Mouse (Mus musculus) ovary, postnatal 10 days (tissue): ENCODE measurements around the gene Ndp.

ENCODE experiments used
- DNase-seq: peaks from one replicate; pipeline ENCODE4 v3.0.0; 2022; ENCODE audit warnings: low spot score

The Ndp gene

DNA sequence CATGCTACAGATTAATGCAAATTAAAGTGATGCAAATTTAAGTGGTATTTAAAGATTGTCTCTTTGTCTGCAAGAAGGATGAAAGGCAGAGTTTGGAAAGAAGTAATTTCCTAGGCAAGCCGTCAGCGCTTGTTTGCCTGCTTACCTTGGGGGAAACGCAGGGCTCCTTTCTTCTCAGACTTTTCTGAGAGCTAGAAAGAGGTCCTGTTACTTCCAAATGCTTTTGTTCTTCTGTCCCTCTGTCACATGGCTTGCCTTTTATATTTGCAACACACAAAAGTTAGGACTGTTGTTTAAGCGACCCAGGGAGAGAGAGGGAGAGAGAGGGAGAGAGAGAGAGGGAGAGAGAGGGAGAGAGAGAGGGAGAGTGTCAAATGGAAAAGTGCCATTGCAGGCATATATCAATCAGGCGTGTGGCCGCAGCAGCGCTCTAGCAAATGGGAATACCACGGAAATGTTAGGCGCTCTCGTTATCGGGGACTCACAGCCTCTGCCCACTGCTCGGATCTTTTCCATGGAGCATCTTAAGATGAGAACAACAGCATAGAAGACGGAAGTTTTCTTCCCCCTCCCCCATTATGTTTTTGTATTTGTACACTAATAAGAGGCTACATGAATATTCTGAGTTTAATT is at the start of gene Ndp:
Ndp (minus strand) TSS at position 534 of the 633 bp plus-strand sequence.
- no peak for DNase-seq

DNA sequence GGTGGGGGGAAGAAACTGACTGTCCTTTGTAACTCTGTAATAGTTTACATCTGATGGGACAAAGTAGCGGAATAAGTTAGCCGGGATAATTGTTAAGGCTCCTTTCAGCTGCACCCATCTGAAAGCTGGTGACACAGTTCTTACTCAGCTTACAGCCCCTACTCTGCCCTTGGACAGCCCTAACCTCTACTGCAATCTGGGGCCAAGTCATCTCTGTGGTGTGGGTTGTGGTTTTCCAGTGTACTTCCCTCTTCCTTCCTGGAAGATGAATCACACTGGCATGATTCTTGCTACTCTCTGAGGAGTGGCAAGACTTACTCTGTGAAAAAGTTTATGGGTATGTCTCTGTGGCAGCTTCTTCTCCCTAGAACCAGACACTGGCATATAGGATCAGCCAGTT is 43.2 kb upstream of the Ndp start:
- no peak for DNase-seq

DNA sequence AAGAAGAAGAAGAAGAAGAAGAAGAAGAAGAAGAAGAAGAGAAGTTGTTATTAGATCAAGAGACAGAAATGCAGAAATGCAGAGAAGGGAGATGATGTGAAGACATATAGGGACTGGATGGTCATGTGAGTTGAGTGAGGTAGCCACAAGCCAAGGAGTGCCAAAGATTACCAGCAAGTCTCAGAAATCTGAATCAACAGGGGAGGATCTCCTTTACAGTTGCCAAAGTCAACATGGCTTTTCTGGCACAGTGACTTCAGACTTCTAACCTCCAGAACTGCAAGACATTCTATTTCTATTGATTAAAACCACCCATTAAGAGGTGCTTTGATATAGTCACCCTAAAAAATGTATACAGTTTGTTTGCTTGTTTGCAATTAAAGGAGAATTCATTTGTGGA is 6.4 kb upstream of the Ndp start:
- DNase-seq = no peak

DNA sequence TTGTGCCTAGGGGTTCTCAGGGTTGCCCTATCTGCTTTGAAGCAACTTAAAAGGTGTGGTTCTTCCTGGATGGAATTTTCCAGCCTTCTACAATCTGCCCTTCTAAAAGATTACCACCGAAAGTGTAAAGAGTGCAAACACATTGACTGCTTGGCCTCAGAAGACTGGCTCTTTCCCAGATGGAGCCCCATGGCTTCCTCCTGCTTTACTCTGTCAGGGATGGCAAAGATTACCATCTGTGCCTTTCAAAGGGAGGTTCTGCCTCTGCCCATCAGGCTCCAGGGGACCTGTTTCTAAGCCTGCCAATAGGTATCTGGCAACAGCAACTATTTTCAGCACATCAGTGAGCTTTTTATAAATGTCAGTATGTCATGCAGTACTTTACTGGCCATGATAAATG is 1.5 kb upstream of the Ndp start:
- no peak for DNase-seq

DNA sequence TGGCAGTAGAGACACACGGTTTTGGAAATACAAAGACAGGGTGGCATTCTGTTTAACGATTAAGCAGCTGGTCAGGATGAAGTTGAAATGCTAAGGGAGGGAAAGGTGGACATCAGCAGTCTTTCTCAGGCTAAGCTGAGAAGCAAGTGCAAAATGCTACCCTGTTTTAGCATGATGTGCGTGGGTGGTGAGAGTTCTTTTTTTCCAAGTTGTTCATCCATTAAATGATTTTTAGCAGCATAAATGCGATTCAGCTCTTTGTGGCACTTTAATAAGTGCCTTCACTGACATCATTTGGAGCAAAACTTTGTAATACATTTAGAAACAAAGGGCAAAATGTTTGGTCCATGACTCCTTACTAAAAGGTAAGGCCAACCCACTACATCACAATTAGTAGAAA is 337 bp upstream of the Ndp start:
- no peak for DNase-seq

DNA sequence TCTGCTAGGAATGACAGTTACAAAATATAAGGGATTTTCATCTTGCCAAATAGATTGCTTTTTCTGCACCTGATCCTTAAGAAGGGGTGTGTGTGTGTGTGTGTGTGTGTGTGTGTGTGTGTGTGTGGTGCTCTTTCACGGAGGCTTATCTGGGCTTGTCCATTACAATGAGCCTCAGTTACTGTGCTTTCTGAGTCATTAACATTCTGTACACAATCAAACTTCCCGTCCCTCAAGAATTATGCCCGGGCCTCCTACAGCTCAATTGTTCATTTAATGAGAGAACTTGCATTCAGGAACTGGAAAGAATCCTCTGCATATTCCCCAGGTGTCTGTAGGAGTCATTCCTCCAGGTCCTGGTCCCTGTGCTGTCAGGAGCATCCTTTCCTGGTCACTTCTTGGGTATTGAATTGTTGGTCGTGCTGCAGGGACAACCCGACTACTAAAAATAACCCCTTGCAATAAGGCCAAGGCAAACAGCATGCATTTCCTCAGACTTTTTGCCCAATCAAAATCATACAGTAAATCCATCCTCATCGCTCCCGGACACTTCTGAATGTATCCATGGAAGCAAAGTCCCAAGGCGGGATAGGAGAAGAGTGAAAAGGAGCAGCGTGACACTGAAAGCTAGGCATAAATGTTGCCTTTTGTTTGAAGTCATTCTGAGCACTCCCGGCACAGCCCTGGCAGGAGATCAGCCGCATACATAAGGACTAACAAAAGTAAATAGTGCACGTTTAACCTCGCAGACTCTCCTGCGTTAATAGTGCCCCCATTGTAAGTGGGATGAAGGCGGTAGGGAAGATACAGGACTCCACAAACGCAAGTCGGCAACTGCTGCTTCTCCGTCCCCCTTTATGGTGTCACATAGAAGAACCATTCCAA is 1.1 kb downstream of the Ndp start:
- no peak for DNase-seq

DNA sequence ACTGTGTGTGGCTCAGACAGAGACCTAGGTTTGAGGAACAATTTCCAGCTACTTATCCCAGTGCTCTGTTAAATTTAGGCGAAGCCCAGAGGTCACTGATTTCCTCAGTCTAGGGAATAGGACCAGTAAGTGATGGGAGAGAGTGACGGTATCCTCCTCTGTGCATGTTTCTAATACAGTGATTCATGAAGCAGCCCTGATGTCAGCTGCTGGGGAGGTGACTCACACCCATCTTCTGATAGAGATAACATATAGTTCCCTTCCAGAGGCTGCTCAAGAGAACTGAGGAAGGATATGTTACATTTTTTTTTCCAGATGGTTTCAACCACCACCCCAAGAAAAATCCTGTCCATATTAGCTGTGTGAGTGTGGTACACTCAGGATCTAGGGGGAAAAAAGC is 2.9 kb downstream of the Ndp start:
- no peak for DNase-seq

DNA sequence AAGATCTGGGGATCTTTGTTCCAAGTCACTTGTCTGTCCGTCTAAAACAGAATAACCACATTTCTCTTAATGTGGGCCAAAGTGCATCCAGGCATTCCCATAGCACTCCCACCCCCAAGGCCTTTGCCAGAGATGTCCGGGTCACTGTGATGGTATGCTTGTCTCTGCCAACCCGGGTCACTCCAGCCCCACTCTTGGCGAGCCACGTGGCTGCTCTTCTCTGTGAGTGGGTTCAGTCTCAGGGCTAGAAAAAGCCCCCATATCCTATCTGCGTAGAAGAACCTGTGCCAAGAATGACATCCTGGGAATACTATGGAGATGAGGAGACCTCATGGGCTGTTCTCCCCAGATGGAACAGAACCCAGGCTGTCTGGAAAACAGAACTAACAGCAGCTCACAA is 4.0 kb downstream of the Ndp start:
- no peak for DNase-seq

DNA sequence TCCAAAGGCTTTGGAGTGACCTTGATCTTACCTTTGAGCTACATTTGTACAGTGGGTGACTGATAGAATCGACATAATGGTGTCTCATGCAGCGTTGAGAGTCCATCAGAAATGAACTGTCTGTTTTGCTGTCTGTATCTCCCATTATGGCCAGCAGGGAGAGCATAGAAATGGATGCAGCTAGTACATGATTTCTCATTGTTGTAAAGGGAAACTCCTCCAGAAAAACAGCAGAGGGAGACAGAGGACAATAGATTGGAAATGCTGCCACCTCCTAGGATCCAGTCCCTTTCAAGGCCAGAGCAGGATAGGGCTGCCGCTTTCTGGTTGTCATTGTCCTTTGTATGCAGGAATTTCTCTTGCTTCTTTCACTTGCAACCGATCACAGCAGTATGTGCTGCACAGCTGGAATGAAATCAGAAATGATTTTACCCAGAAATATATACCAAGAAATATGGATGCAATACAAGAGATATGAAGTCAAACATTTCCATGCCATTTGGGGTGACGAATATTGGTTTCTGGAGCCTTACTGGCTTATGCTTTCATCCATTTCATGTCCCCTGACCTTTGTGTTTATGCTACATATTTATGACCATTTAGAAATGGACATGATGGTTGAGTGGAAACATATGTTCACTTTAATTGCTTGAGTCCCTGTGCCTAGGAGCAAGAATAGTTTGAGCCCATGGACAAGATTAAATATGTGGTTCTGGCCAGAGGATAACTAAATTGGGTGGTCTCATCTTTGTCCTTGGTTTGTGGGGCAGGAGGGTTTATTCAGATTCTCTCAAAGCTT is 17.0 kb downstream of the Ndp start:
- DNase-seq = no peak

DNA sequence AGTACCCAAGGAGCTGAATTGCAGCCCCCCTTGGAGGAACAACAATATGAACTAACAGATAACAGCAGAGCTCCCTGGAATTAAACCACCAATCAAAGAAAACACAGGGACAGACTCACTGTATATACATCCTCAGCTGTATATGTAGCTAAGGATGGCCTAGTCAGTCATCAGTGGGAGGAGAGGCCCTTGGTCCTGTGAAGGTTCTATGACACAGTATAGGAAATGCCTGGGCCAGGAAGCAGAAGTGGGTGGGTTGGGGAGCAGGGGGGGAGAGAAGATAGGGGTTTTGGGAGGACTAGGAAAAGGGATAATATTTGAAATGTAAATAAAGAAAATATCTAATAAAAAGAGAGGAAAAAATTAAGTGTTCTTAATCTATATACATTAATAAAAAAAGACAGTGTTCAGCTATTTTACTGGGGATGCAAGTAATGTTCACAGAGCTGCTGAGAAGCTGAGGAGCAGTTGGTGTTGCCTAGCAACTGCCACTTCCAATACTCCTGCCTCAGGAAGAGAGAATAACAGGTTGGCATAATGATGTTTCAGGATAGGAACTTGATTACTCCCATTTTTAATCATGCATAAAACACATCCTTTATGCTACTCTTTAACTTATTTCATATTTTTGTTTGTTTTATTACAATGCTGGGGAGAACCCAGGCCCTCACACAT is 43.8 kb downstream of the Ndp start:
- no peak for DNase-seq

DNA sequence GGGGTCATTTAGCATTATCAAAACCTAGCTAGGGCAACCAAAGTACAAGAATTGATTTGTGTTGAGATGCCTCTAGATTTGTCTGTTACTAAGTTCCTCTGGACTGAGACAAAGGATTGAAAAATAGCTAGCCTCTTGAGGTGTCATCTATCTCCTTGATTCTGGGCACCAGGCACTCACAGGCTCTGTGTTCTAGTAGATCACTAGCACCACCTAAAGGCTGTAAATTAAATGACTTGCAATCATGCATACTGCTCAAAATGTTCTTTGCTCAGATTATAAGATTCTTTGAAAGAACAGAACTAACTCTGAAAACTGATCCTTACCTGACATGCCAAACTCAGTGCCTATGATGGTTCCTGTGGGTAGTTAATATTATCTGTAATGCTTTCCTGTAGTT is 51.3 kb downstream of the Ndp start:
- DNase-seq = no peak

DNA sequence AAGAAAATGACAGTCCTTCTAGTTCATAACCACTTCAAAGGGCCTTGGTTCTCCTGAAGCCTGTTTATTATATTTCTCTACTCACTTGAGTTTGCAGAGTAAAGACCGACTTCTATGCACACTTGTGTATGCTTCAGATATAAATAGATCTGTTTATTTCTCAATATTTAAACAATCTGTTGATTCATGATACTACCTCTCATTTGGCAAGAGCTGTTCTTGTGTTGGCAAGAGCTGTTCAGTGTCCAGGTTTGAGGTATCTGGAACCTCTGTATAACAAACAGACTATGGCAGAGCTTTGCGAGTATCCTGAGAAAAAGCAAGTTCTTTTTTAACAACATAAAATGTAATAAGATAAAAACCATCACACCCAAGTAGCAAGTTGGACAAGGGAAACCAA is 65.5 kb downstream of the Ndp start:
- no peak for DNase-seq

DNA sequence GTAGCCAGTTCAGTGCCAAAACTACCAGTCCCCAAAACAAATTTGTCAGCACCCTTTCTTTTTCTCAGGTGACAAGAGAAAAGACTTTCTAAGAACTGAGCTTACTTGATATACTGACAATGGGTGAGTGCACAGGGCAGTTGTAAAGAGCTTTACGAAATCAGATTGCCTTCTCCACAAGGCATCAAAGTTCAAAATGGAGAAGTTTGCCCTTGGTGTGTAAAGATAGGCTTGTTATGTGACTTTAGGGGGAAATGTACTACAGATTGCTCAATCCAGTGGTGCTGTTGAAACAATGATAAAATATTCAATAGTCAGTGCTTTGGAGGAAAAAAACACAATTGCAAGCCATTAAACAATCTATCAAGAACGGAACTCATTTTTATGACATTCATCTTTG is 70.1 kb downstream of the Ndp start:
- no peak for DNase-seq

DNA sequence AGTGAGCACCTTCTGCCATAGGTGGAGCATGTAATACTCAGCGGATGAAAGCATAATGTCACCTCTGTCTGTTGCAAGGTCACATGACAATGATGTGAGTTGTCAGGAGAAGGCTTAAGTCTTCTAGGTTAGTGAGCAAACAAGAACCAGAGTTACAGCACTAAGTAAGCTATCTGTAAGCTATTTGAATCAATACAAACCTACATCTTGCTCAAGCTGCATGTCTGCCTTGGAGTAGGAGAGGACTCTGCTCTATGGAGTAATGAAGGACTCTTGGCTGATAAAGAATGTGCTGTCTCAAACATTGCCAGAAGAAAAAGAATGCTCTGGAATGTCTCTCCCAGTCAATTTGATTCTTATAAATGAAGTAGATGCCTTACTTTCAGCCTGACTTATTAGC is 74.3 kb downstream of the Ndp start:
- DNase-seq = no peak

DNA sequence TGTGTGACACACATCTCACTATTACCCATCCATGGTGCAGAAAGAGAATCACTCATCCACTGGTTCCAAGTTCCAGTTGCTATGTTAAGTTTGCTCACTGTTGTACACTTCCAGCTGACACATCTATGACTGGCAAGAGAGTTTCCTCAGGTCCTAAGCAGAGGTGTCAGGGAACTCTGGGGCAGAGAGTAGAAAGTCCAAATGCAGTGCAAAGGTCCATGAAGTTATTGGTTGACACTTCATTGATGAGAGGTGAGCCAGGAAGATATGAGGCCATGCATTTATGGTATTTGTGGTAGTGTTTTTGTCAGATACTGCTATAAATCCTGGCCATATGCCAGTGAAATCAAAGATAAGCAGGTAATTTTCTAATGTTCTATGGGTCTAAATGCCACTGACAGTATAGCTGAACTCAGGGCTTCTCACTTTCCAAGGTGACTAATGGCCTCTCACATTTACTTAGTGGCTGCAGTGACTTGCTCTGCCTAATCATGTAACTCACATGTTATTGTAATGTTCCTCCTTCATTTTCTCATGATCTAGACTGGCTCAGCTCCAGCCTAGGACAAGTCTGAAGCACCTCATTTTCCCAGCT is 75.0 kb downstream of the Ndp start:
- no peak for DNase-seq
